Mouse (Mus musculus): ENCODE measurements around the gene 2310039H08Rik.
"Not testable (repeated sequence)": the region's sequence is repeated elsewhere in the genome, so short reads cannot be mapped to it uniquely, and the experiment has no call there.

GRCm38 (mm10) chr17:46787974-46788373 is 15.5 kb downstream of the 2310039H08Rik start:
- TF ChIP-seq CTCF (IDR thresholded peaks at IDR 0.05; ENCODE audit: low read depth, low read length); TAL1 (conservative IDR thresholded peaks at IDR 0.05; ENCODE audit: low read depth, low read length); GATA1 (IDR thresholded peaks at IDR 0.05; ENCODE audit: borderline replicate concordance, low read length): not testable (repeated sequence)

Measured in G1E (cell line).